Mouse (Mus musculus) bone marrow macrophage, adult 2 months (primary cell): ENCODE results near the gene Zfp27.
"Not testable (repeated sequence)": the region's sequence is repeated elsewhere in the genome, so short reads cannot be mapped to it uniquely, and the experiment has no call there.

ENCODE experiments used
- CTCF ChIP-seq: IDR thresholded peaks from 2 replicates; pipeline ENCODE4 v1.5.1; 2012; ENCODE audit warnings: low read depth, mild to moderate bottlenecking, low read length, moderate library complexity
- POLR2A ChIP-seq: IDR thresholded peaks from 2 replicates; pipeline ENCODE4 v1.6.1; 2012; ENCODE audit warnings: mild to moderate bottlenecking, low read depth, low read length, borderline replicate concordance

DNA sequence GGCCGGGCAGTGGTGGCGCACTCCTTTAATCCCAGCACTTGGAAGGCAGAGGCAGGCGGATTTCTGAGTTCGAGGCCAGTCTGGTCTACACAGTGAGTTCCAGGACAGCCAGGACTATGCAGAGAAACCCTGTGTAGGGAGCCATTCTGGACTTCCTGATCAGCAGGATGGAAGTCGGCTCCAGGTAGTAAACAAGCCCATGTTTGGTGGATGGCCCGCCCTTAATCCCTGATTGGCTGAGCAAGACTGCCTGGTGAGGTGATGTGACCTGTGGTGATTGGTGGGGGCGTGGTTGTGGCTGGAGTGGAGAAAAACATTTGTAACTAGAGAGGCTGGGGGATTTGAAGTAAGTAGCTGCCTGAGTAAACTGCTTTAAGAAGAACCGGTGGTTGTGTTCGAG lies 28.8 kb downstream of the Zfp27 start:
- not testable (repeated sequence) for TF ChIP-seq CTCF, POLR2A
